ENCODE assay signal across 23 mouse cellular contexts in the genomic region with DNA sequence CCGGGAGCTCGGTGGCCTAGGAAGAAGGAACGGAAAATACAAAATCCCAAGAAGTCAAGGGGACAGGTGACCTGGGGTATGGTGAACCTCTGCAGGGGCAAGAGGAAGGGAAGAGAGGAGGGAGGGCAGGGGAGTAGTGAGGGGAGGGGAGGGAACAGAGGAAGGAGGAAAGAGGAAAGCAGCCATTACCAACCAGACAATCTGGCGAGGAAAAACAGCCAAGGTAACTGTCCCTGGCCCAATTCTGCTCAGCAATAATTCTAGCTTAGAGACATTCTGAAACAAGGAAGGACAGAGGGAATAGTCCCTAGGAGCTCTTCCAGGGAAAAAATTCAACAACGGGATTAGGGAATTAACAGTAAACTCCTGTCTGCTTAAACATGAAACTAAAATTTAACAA. TPM values are rescaled to one million over a fixed set of nuclear protein-coding genes. Genes with fewer than 3 reads are reported as not detected.
DNase-seq lines count a peak whose midpoint lies in the region; TF ChIP-seq lines count a peak whose summit lies in the region.
"Had no signal": no experiment of that assay in that cellular context is flagged by ENCODE, and none has a peak within 500 bp of the region (broad histone marks: within the 10 kb centered on the region; RNA-seq: fewer than 3 reads in every experiment).

No protein-coding gene starts in this region.

- no peak overlapping the region for H3K4me3 ChIP-seq in cerebellum, adult 2 months (replicated peaks; ENCODE audit: insufficient read depth, low read depth, low read length)
- H3K4me3 ChIP-seq in gastrocnemius, adult 2 months = no peak overlapping the region
- H3K4me3 ChIP-seq: embryonic facial prominence, embryonic 12.5 days; embryonic facial prominence, embryonic 15.5 days; heart, embryonic 12.5 days; heart, embryonic 15.5 days; hindbrain, embryonic 10.5 days; hindbrain, embryonic 13.5 days; intestine, embryonic 15.5 days had no signal

- 63% methylated on average over 5 of the region's 5 CpGs for WGBS in cerebellum, adult 2 months

- peaks cover 10% of the 10 kb centered on the region for H3K4me1 ChIP-seq in cerebellum, adult 2 months (ENCODE audit: control insufficient read depth, insufficient read depth, low read length)
- H3K4me1 ChIP-seq: heart, embryonic 12.5 days; intestine, embryonic 15.5 days had no signal

- no peak for TF ChIP-seq POLR2A in cerebellum, adult 2 months (IDR thresholded peaks at IDR 0.05; ENCODE audit: borderline replicate concordance, insufficient read depth, low read length)

- no peak overlapping the region for H3K27ac ChIP-seq in cerebellum, adult 2 months (ENCODE audit: insufficient read depth, low read length)
- H3K27ac ChIP-seq in gastrocnemius, adult 2 months = no peak overlapping the region
- H3K27ac ChIP-seq: embryonic facial prominence, embryonic 12.5 days; embryonic facial prominence, embryonic 15.5 days; heart, embryonic 15.5 days; hindbrain, embryonic 10.5 days; hindbrain, embryonic 13.5 days; intestine, embryonic 15.5 days had no signal

- peak; percentile 20 to 54 for DNase-seq in cerebellum, adult 2 months
- no peak for DNase-seq in cerebellum, adult 11 months
- DNase-seq in brain, adult 2 months (ENCODE audit: low read depth, low spot score) = peak; percentile 50
- DNase-seq in cerebellum, adult 9-11 months = peak; percentile 36
- no peak for DNase-seq in gastrocnemius, adult 2 months
- no peak for DNase-seq in layer of hippocampus, adult 8-10 months (ENCODE audit: low spot score in 2 of 2)
- DNase-seq: adrenal gland, adult 2 months; adrenal gland, postnatal 14 days; forebrain, postnatal 0 days; gastrocnemius, postnatal 25 days; heart, adult 18-20 months; heart, postnatal 10 days; heart, postnatal 36 days; kidney, adult 11 months had no signal

- no peaks in the 10 kb centered on the region for H3K27me3 ChIP-seq in cerebellum, adult 2 months (ENCODE audit: control insufficient read depth, insufficient read depth, low read length)
- H3K27me3 ChIP-seq: embryonic facial prominence, embryonic 12.5 days; embryonic facial prominence, embryonic 15.5 days; heart, embryonic 12.5 days; heart, embryonic 15.5 days; hindbrain, embryonic 13.5 days; intestine, embryonic 15.5 days had no signal

- TF ChIP-seq CTCF in cerebellum, adult 2 months (IDR thresholded peaks at IDR 0.05; ENCODE audit: borderline replicate concordance, insufficient read depth, low read depth, low read length) = no peak
- no peak for TF ChIP-seq CTCF in gastrocnemius, adult 2 months (IDR thresholded peaks at IDR 0.05)

- intact Hi-C loops in gastrocnemius, adult 2 months (cut with DNase I) = no loop called here

RNA-seq across cellular contexts. Expression of gene Tecta, which starts 19.1 kb away (rescaled TPM):
- polyA plus RNA-seq in cerebellum, adult 2 months (2012; rRNA removed) = 0.21 and 0.23 TPM in 2 replicates
- 1 to 10 TPM in 1 of 2 experiments, under 1 TPM in 1; 0.77 to 1.2 TPM for total RNA-seq in gastrocnemius, adult 2 months (2021)
- total RNA-seq in layer of hippocampus, adult 8-10 months (2022) = under 1 TPM; 0.20 to 0.59 (median 0.29) TPM
- total RNA-seq: heart, adult 18-20 months; heart, postnatal 36 days; MEL had no signal
- polyA plus RNA-seq: CD4-positive, CD25-positive, alpha-beta regulatory T cell, adult 4 months had no signal

Comparison
In these comparisons a context has a peak if more than half of its experiments do, and no peak if none do; other contexts are left out.
1. DNase-seq: peak in cerebellum, adult 2 months (2 of 2), brain, adult 2 months (single experiment) and cerebellum, adult 9-11 months (single experiment); none in cerebellum, adult 11 months (single experiment), gastrocnemius, adult 2 months (single experiment) and layer of hippocampus, adult 8-10 months (0 of 2).